Mouse (Mus musculus) testis, adult 2 months (tissue): ENCODE measurements around the gene Atp6v0d1.
A peak's percentile ranks its signal among the peaks of the same experiment; 100 is the strongest.

Source experiments
- CTCF ChIP-seq: fragments of 200-500 bp; IDR thresholded peaks from 2 replicates; pipeline ENCODE4 v1.5.1; 2012; ENCODE audit warnings: low read depth, mild to moderate bottlenecking, inconsistent platforms, low read length, moderate library complexity; ENCODE audit not compliant: control insufficient read depth, insufficient read depth, insufficient replicate concordance
- POLR2A ChIP-seq: fragments of 200-500 bp; IDR thresholded peaks from 2 replicates; pipeline ENCODE4 v1.6.1; 2012; ENCODE audit warnings: low read depth, mild to moderate bottlenecking, inconsistent platforms, low read length, moderate library complexity; ENCODE audit not compliant: control insufficient read depth

GRCm38 (mm10) chr8:105516018-105516645, 49.7 kb downstream of the Atp6v0d1 start:
- TF ChIP-seq CTCF: peak; percentile 84; the same call in 1 of the 2 replicates
- TF ChIP-seq POLR2A: no peak
